Mouse (Mus musculus) heart, postnatal 0 days (tissue): ENCODE measurements around the gene Pyroxd2. TPM values are rescaled to one million over a fixed set of nuclear protein-coding genes. Genes with fewer than 3 reads are reported as not detected.
A peak's percentile ranks its signal among the peaks of the same experiment; 100 is the strongest.

Source experiments
- ATAC-seq: fragments of 200-750 bp; cut with Nextera tagmentation; 2 replicates; pipeline ENCODE4 v1.8.0; 2017; ENCODE audit warnings: low read depth, moderate number of reproducible peaks, moderate library complexity; ENCODE audit not compliant: insufficient read depth
- DNase-seq: peaks from one replicate; pipeline ENCODE4 v3.0.0-alpha.2; 2016; ENCODE audit warnings: low spot score
- H3K27ac ChIP-seq: fragments of 300-500 bp; sonication (generic); 2 replicates; pipeline ENCODE4 v1.5.1; 2014; ENCODE audit warnings: low read depth, mild to moderate bottlenecking
- H3K27me3 ChIP-seq: fragments of 300-500 bp; sonication (generic); 2 replicates; pipeline ENCODE4 v1.6.1; 2014; ENCODE audit warnings: low read length, mixed read lengths; ENCODE audit not compliant: control insufficient read depth, insufficient read depth
- H3K36me3 ChIP-seq: fragments of 300-500 bp; sonication (generic); replicated peaks from 2 replicates; pipeline ENCODE4 v1.6.1; 2014; ENCODE audit warnings: low read length, mixed read lengths; ENCODE audit not compliant: control insufficient read depth, insufficient read depth
- H3K4me1 ChIP-seq: fragments of 300-500 bp; sonication (generic); 2 replicates; pipeline ENCODE4 v1.6.1; 2014; ENCODE audit warnings: antibody characterized with exemption; ENCODE audit not compliant: control insufficient read depth, insufficient read depth
- H3K4me2 ChIP-seq: fragments of 300-500 bp; sonication (generic); 2 replicates; pipeline ENCODE4 v1.6.1; 2014; ENCODE audit warnings: low read depth, mild to moderate bottlenecking, low read length, moderate library complexity
- H3K4me3 ChIP-seq: fragments of 300-500 bp; sonication (generic); 2 replicates; pipeline ENCODE4 v1.5.1; 2014; ENCODE audit warnings: low read depth, low read length
- H3K9ac ChIP-seq: fragments of 300-500 bp; sonication (generic); replicated peaks from 2 replicates; pipeline ENCODE4 v1.6.1; 2014; ENCODE audit warnings: low read depth, low read length, mixed read lengths
- H3K9me3 ChIP-seq: fragments of 300-500 bp; sonication (generic); replicated peaks from 2 replicates; pipeline ENCODE4 v1.6.1; 2016; ENCODE audit warnings: low read length; ENCODE audit not compliant: control insufficient read depth
- CTCF ChIP-seq: IDR thresholded peaks from 2 replicates; pipeline ENCODE4 v1.5.1; 2016; ENCODE audit warnings: antibody characterized with exemption, control low read depth, low read depth
- EP300 ChIP-seq: IDR thresholded peaks from 2 replicates; pipeline ENCODE4 v1.6.1; 2016; ENCODE audit warnings: antibody characterized with exemption, low read depth
- WGBS: fragments of 180-500 bp; shearing (Covaris S2); extraction: QIAGEN DNeasy Blood & Tissue Kit; methylation state at CpG from one replicate; pipeline ENCODE4 v1.1.7; 2014; 5-methylcytosine and 5-hydroxymethylcytosine counted together
- polyA plus RNA-seq: library from polyadenylated mRNA; unstranded; fragments of >200 nt; fragmentation: Nextera tagmentation; extraction: Ambion mirVana; gene quantifications from 2 replicates; pipeline ENCODE4 v1.2.1, GENCODE M21; 2015
- total RNA-seq: library from RNA; depleted of rRNA; stranded (reverse); fragments of >200 nt; gene quantifications from 2 replicates; pipeline ENCODE4 v1.2.3, GENCODE M21; 2014; ENCODE audit warnings: low replicate concordance

Pyroxd2 gene
- total and polyA plus RNA-seq, 2 experiments from 2014 or later: 1.1 to 3.5 TPM

GRCm38 (mm10) chr19:42756671-42757070 is 4.1 kb upstream of the Pyroxd2 start:
- no peak overlapping the region for H3K27ac ChIP-seq
- no peak for ATAC-seq
- no peak overlapping the region for H3K4me3 ChIP-seq
- DNase-seq: no peak
- no peaks in the 10 kb centered on the region for H3K9me3 ChIP-seq
- WGBS: 89% methylated on average over 6 of the region's 6 CpGs
- no peak overlapping the region for H3K4me2 ChIP-seq
- H3K9ac ChIP-seq: no peak overlapping the region
- no peaks in the 10 kb centered on the region for H3K27me3 ChIP-seq
- no peaks in the 10 kb centered on the region for H3K36me3 ChIP-seq
- TF ChIP-seq CTCF (no peak), EP300 (no peak)
- peaks cover 19% of the 10 kb centered on the region for H3K4me1 ChIP-seq

DNA sequence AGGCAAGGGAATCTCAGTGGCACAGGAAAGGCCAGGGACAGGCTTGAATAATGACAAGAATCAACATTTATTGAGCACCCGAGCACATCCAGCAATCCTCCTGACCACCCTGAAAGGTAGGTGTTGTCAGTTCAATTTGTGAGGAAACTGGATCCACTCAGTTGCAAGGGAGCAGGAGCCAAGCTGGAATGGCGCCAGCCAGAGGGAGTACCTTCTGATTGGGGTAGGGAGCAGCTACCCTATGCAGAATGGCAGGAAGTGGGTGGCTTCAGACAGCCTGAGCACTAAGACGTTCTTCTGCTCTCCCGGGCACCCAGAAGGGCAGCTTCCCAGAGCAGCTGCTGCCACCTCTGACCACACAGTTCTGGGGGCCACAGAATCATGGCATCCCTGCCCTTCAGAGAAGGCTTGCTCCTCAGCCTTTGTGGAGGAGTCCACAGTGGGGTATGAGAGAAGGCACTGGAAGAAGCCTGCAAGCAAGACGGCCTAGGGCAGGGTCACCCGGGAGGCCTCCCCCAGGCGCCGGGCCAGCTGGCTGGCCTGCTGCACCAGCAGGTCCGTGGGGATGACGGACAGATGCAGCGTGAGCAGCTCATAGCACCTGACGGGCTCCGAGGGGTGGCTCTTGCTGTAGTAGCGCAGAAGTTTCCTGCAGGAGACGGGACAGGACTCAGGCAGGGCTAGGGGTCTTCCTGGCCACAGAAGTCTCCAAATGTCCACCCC is 2.7 kb upstream of the Pyroxd2 start:
- DNase-seq: no peak
- TF ChIP-seq EP300: no peak
- TF ChIP-seq CTCF: no peak
- H3K27ac ChIP-seq: no peak overlapping the region
- WGBS: 29% methylated on average over 15 of the region's 15 CpGs
- ATAC-seq: no peak
- H3K4me2 ChIP-seq: no peak overlapping the region
- H3K27me3 ChIP-seq: no peaks in the 10 kb centered on the region
- H3K4me3 ChIP-seq: no peak overlapping the region
- peaks cover 33% of the 10 kb centered on the region for H3K4me1 ChIP-seq
- no peak overlapping the region for H3K9ac ChIP-seq
- no peaks in the 10 kb centered on the region for H3K36me3 ChIP-seq
- H3K9me3 ChIP-seq: no peaks in the 10 kb centered on the region

GRCm38 (mm10) chr19:42753141-42753917 is 754 bp upstream of the Pyroxd2 start:
- TF ChIP-seq CTCF: no peak
- DNase-seq (peak; percentile 77), ATAC-seq (peak; percentile 65)
- peak overlapping the region; percentile 43 for H3K4me3 ChIP-seq
- WGBS: 4% methylated on average over 9 of the region's 11 CpGs
- H3K4me2 ChIP-seq: peak overlapping the region; percentile 58
- peaks cover 40% of the 10 kb centered on the region for H3K4me1 ChIP-seq
- peak overlapping the region; percentile 71; the same call in 1 of the 2 replicates for H3K9ac ChIP-seq
- H3K27me3 ChIP-seq: 0 out of 2 replicates have a peak, but pooled peaks cover 3% of the 10 kb centered on the region
- no peaks in the 10 kb centered on the region for H3K9me3 ChIP-seq
- peak overlapping the region; percentile 91 for H3K27ac ChIP-seq
- H3K36me3 ChIP-seq: no peaks in the 10 kb centered on the region

DNA sequence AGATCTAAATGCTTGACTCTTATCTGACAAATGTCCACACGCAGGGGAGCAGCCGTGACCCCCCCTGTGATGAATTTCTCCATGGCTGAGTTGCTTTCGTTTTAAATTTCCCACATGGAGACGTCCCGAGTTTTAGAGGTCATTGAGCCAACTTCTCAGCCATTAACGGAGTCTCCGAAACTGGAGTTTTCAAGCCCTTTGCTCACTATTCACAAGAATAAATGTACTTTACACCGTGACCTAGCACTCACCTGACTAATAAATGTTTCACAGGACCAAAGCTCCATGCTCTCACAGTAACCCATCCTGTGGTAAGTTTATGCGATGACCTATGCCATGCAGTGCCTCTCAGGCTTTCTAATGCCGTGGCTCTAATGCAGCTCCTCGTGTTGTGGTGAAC is 2.4 kb downstream of the Pyroxd2 start:
- H3K9ac ChIP-seq: no peak overlapping the region
- H3K4me3 ChIP-seq: no peak overlapping the region
- H3K4me2 ChIP-seq: peak overlapping the region; percentile 8; the same call in 1 of the 2 replicates
- ATAC-seq: no peak
- no peak for TF ChIP-seq EP300
- no peak for TF ChIP-seq CTCF
- DNase-seq: no peak
- H3K27ac ChIP-seq: no peak overlapping the region
- H3K9me3 ChIP-seq: no peaks in the 10 kb centered on the region
- no peaks in the 10 kb centered on the region for H3K36me3 ChIP-seq
- H3K27me3 ChIP-seq: 0 out of 2 replicates have a peak, but pooled peaks cover 3% of the 10 kb centered on the region
- H3K4me1 ChIP-seq: peaks cover 36% of the 10 kb centered on the region
- WGBS: 49% methylated on average over 11 of the region's 11 CpGs

GRCm38 (mm10) chr19:42746702-42747101 is 5.9 kb downstream of the Pyroxd2 start:
- Histone ChIP-seq H3K4me2 (no peak overlapping the region), H3K4me1 (peaks cover 25% of the 10 kb centered on the region), H3K27me3 (0 out of 2 replicates have a peak, but pooled peaks cover 3% of the 10 kb centered on the region), H3K27ac (no peak overlapping the region), H3K9me3 (no peaks in the 10 kb centered on the region), H3K36me3 (no peaks in the 10 kb centered on the region), H3K4me3 (no peak overlapping the region), H3K9ac (no peak overlapping the region)
- no peak for DNase-seq
- no peak for TF ChIP-seq CTCF
- TF ChIP-seq EP300: no peak
- no peak for ATAC-seq
- WGBS: 86% methylated on average over 8 of the region's 8 CpGs
